Mouse (Mus musculus): Measurements from ENCODE around the gene 4931414P19Rik.

4931414P19Rik gene

GRCm38 (mm10) chr14:54610648-54611047, 4.9 kb upstream of the 4931414P19Rik start:
- no peak for DNase-seq (ENCODE audit: low read depth, low spot score)
- Histone ChIP-seq H3K36me3 (ENCODE audit: control insufficient read depth, insufficient read depth, low read length, poor library complexity, severe bottlenecking) (peaks cover 5% of the 10 kb centered on the region), H3K27me3 (ENCODE audit: control insufficient read depth, insufficient read depth, low read length, poor library complexity, severe bottlenecking) (no peaks in the 10 kb centered on the region)

- Histone ChIP-seq H3K36me3 (ENCODE audit: control insufficient read depth, insufficient read depth, low read length, poor library complexity, severe bottlenecking) (peaks cover 4% of the 10 kb centered on the region), H3K27me3 (ENCODE audit: control insufficient read depth, insufficient read depth, low read length, poor library complexity, severe bottlenecking) (no peaks in the 10 kb centered on the region)
- DNase-seq (ENCODE audit: low read depth, low spot score): peak; percentile 66
Measured at GRCm38 (mm10) chr14:54609962-54610361, 4.2 kb upstream of the 4931414P19Rik start.

GRCm38 (mm10) chr14:54609245-54609644, 3.5 kb upstream of the 4931414P19Rik start:
- DNase-seq (ENCODE audit: low read depth, low spot score): no peak
- H3K36me3 ChIP-seq (ENCODE audit: control insufficient read depth, insufficient read depth, low read length, poor library complexity, severe bottlenecking): peaks cover 3% of the 10 kb centered on the region
- H3K27me3 ChIP-seq (ENCODE audit: control insufficient read depth, insufficient read depth, low read length, poor library complexity, severe bottlenecking): no peaks in the 10 kb centered on the region

- Histone ChIP-seq H3K36me3 (ENCODE audit: control insufficient read depth, insufficient read depth, low read length, poor library complexity, severe bottlenecking) (peaks cover 3% of the 10 kb centered on the region), H3K27me3 (ENCODE audit: control insufficient read depth, insufficient read depth, low read length, poor library complexity, severe bottlenecking) (no peaks in the 10 kb centered on the region)
- DNase-seq (ENCODE audit: low read depth, low spot score): no peak
Measured at GRCm38 (mm10) chr14:54607226-54607625, 1.4 kb upstream of the 4931414P19Rik start.

GRCm38 (mm10) chr14:54603686-54604085, 2.1 kb downstream of the 4931414P19Rik start:
- DNase-seq (ENCODE audit: low read depth, low spot score): no peak
- Histone ChIP-seq H3K36me3 (ENCODE audit: control insufficient read depth, insufficient read depth, low read length, poor library complexity, severe bottlenecking) (no peaks in the 10 kb centered on the region), H3K27me3 (ENCODE audit: control insufficient read depth, insufficient read depth, low read length, poor library complexity, severe bottlenecking) (no peaks in the 10 kb centered on the region)

- no peaks in the 10 kb centered on the region for H3K27me3 ChIP-seq (ENCODE audit: control insufficient read depth, insufficient read depth, low read length, poor library complexity, severe bottlenecking)
- peak; percentile 96 for DNase-seq (ENCODE audit: low read depth, low spot score)
- H3K36me3 ChIP-seq (ENCODE audit: control insufficient read depth, insufficient read depth, low read length, poor library complexity, severe bottlenecking): no peaks in the 10 kb centered on the region
Measured at GRCm38 (mm10) chr14:54603038-54603654, 2.6 kb downstream of the 4931414P19Rik start.

GRCm38 (mm10) chr14:54602613-54603012, 3.2 kb downstream of the 4931414P19Rik start:
- DNase-seq (ENCODE audit: low read depth, low spot score): peak; percentile 17
- no peaks in the 10 kb centered on the region for H3K27me3 ChIP-seq (ENCODE audit: control insufficient read depth, insufficient read depth, low read length, poor library complexity, severe bottlenecking)
- H3K36me3 ChIP-seq (ENCODE audit: control insufficient read depth, insufficient read depth, low read length, poor library complexity, severe bottlenecking): no peaks in the 10 kb centered on the region

GRCm38 (mm10) chr14:54601601-54602000, 4.2 kb downstream of the 4931414P19Rik start:
- no peaks in the 10 kb centered on the region for H3K36me3 ChIP-seq (ENCODE audit: control insufficient read depth, insufficient read depth, low read length, poor library complexity, severe bottlenecking)
- DNase-seq (ENCODE audit: low read depth, low spot score): no peak
- H3K27me3 ChIP-seq (ENCODE audit: control insufficient read depth, insufficient read depth, low read length, poor library complexity, severe bottlenecking): no peaks in the 10 kb centered on the region

- Histone ChIP-seq H3K36me3 (ENCODE audit: control insufficient read depth, insufficient read depth, low read length, poor library complexity, severe bottlenecking) (no peaks in the 10 kb centered on the region), H3K27me3 (ENCODE audit: control insufficient read depth, insufficient read depth, low read length, poor library complexity, severe bottlenecking) (no peaks in the 10 kb centered on the region)
- DNase-seq (ENCODE audit: low read depth, low spot score): peak; percentile 60
Measured at GRCm38 (mm10) chr14:54597084-54597483, 8.7 kb downstream of the 4931414P19Rik start.

GRCm38 (mm10) chr14:54594631-54595414, 11.0 kb downstream of the 4931414P19Rik start:
- no peak for DNase-seq (ENCODE audit: low read depth, low spot score)
- H3K27me3 ChIP-seq (ENCODE audit: control insufficient read depth, insufficient read depth, low read length, poor library complexity, severe bottlenecking): no peaks in the 10 kb centered on the region
- no peaks in the 10 kb centered on the region for H3K36me3 ChIP-seq (ENCODE audit: control insufficient read depth, insufficient read depth, low read length, poor library complexity, severe bottlenecking)

GRCm38 (mm10) chr14:54594055-54594454, 11.7 kb downstream of the 4931414P19Rik start:
- Histone ChIP-seq H3K27me3 (ENCODE audit: control insufficient read depth, insufficient read depth, low read length, poor library complexity, severe bottlenecking) (no peaks in the 10 kb centered on the region), H3K36me3 (ENCODE audit: control insufficient read depth, insufficient read depth, low read length, poor library complexity, severe bottlenecking) (no peaks in the 10 kb centered on the region)
- DNase-seq (ENCODE audit: low read depth, low spot score): no peak

- no peak for DNase-seq (ENCODE audit: low read depth, low spot score)
Measured at GRCm38 (mm10) chr14:54592319-54592934, 13.4 kb downstream of the 4931414P19Rik start.

GRCm38 (mm10) chr14:54591056-54591455, 14.7 kb downstream of the 4931414P19Rik start:
- Histone ChIP-seq H3K36me3 (ENCODE audit: control insufficient read depth, insufficient read depth, low read length, poor library complexity, severe bottlenecking) (no peaks in the 10 kb centered on the region), H3K27me3 (ENCODE audit: control insufficient read depth, insufficient read depth, low read length, poor library complexity, severe bottlenecking) (no peaks in the 10 kb centered on the region)
- DNase-seq (ENCODE audit: low read depth, low spot score): no peak

More at GRCm38 (mm10) chr14:54592319-54592934, 13.4 kb downstream of the 4931414P19Rik start:
- H3K27me3 ChIP-seq (ENCODE audit: control insufficient read depth, insufficient read depth, low read length, poor library complexity, severe bottlenecking): no peaks in the 10 kb centered on the region
- H3K36me3 ChIP-seq (ENCODE audit: control insufficient read depth, insufficient read depth, low read length, poor library complexity, severe bottlenecking): no peaks in the 10 kb centered on the region

- DNase-seq (ENCODE audit: low read depth, low spot score): peak; percentile 71
- no peaks in the 10 kb centered on the region for H3K27me3 ChIP-seq (ENCODE audit: control insufficient read depth, insufficient read depth, low read length, poor library complexity, severe bottlenecking)
- H3K36me3 ChIP-seq (ENCODE audit: control insufficient read depth, insufficient read depth, low read length, poor library complexity, severe bottlenecking): no peaks in the 10 kb centered on the region
Measured at GRCm38 (mm10) chr14:54583681-54584338, 22.0 kb downstream of the 4931414P19Rik start.

GRCm38 (mm10) chr14:54582536-54582935, 23.3 kb downstream of the 4931414P19Rik start:
- no peaks in the 10 kb centered on the region for H3K36me3 ChIP-seq (ENCODE audit: control insufficient read depth, insufficient read depth, low read length, poor library complexity, severe bottlenecking)
- no peak for DNase-seq (ENCODE audit: low read depth, low spot score)

More at GRCm38 (mm10) chr14:54582536-54582935, 23.3 kb downstream of the 4931414P19Rik start:
- no peaks in the 10 kb centered on the region for H3K27me3 ChIP-seq (ENCODE audit: control insufficient read depth, insufficient read depth, low read length, poor library complexity, severe bottlenecking)
